Mouse (Mus musculus) heart, postnatal 0 days (tissue): ENCODE data around the gene Runx1.

Experiments
- CTCF ChIP-seq: IDR thresholded peaks from 2 replicates; pipeline ENCODE4 v1.5.1; 2016; ENCODE audit warnings: antibody characterized with exemption, control low read depth, low read depth
- EP300 ChIP-seq: IDR thresholded peaks from 2 replicates; pipeline ENCODE4 v1.6.1; 2016; ENCODE audit warnings: antibody characterized with exemption, low read depth

GRCm38 (mm10) chr16:92719725-92720124 is 106.2 kb downstream of the Runx1 start:
- no peak for TF ChIP-seq CTCF
- TF ChIP-seq EP300, result no peak
